Mouse (Mus musculus): Measurements from ENCODE around the gene Ptpro.

The Ptpro gene

GRCm38 (mm10) chr6:137365637-137366036, 113.5 kb downstream of the Ptpro start:
- in situ Hi-C loops (cut with MboI; ENCODE audit: low pct_unique_long_range_greater_than_20kb in 1 of 2, low sequenced_read_pairs in 2 of 2, unreplicated experiment in 1 of 2) = no loop called here

DNA sequence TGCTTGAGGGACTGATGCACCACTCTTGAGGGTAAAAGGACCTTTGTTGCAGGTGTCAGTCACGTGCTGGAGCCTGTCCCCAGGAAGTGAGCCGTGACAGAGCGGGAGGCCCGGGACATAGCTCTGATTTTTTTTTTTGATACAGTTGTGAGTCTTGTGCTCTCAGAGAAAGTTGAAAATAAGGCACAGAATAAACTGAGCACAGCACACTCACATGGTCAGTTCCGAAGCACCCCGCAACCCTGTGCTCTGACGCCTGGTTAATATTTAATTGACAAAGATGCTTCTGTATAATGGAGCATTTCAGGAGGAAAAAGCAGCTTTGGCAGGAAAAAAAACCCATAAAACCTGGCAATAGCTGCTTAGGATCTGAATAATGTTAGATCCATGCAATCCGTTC, 118.6 kb downstream of the Ptpro start:
- in situ Hi-C loops (cut with MboI; ENCODE audit: low pct_unique_long_range_greater_than_20kb in 1 of 2, low sequenced_read_pairs in 2 of 2, unreplicated experiment in 1 of 2) = no loop called here

GRCm38 (mm10) chr6:137371455-137371854, 119.3 kb downstream of the Ptpro start:
- in situ Hi-C loops (cut with MboI; ENCODE audit: low pct_unique_long_range_greater_than_20kb in 1 of 2, low sequenced_read_pairs in 2 of 2, unreplicated experiment in 1 of 2) = no loop called here

GRCm38 (mm10) chr6:137373920-137374319, 121.8 kb downstream of the Ptpro start:
- in situ Hi-C loops (cut with MboI; ENCODE audit: low pct_unique_long_range_greater_than_20kb in 1 of 2, low sequenced_read_pairs in 2 of 2, unreplicated experiment in 1 of 2) = no loop called here

DNA sequence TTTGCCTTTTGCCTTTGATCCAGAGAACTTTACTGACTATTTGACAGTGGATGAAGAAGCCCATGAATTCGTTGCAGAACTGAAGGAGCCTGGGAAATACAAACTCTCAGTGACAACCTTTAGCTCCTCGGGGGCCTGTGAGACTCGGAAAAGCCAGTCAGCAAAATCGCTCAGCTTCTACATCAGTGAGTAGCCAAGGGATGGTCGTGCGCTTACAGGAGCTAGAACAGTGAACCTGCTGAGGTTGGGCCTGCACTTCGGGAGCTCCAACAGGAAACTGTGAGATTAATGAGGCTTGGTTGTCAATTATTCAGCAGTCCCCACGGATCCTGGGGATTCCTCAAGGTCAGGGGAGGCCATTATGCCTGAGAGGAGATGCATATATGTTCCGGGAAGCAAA, 130.4 kb downstream of the Ptpro start:
- in situ Hi-C loops (cut with MboI; ENCODE audit: low pct_unique_long_range_greater_than_20kb in 1 of 2, low sequenced_read_pairs in 2 of 2, unreplicated experiment in 1 of 2) = no loop called here

DNA sequence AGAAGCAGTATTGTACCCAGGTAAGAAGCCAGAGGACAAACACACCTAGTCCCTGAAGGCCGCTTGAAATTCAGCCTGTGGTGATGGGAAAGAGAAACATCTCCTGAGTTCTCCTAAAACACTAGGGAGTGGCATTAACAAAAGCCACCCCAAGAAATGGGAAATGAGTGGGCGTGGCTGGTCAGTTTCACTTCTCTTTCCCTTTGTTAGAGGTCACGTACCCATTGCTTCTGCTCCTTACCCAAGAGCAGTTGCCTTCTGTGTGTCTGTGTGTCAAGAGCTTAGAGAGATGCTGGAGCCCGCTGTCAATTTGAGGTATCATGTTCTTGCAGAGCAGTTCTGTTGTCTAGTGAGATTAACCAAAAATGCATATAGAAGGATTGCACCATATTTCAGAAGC, 134.2 kb downstream of the Ptpro start:
- in situ Hi-C loops (cut with MboI; ENCODE audit: low pct_unique_long_range_greater_than_20kb in 1 of 2, low sequenced_read_pairs in 2 of 2, unreplicated experiment in 1 of 2) = no loop called here

GRCm38 (mm10) chr6:137386935-137387334, 134.8 kb downstream of the Ptpro start:
- in situ Hi-C loops (cut with MboI; ENCODE audit: low pct_unique_long_range_greater_than_20kb in 1 of 2, low sequenced_read_pairs in 2 of 2, unreplicated experiment in 1 of 2) = no loop called here

GRCm38 (mm10) chr6:137395075-137395474, 143.0 kb downstream of the Ptpro start:
- in situ Hi-C loops (cut with MboI; ENCODE audit: low pct_unique_long_range_greater_than_20kb in 1 of 2, low sequenced_read_pairs in 2 of 2, unreplicated experiment in 1 of 2) = no loop called here

GRCm38 (mm10) chr6:137396106-137396793, 144.1 kb downstream of the Ptpro start:
- in situ Hi-C loops (cut with MboI; ENCODE audit: low pct_unique_long_range_greater_than_20kb in 1 of 2, low sequenced_read_pairs in 2 of 2, unreplicated experiment in 1 of 2) = no loop called here

- in situ Hi-C loops (cut with MboI; ENCODE audit: low pct_unique_long_range_greater_than_20kb in 1 of 2, low sequenced_read_pairs in 2 of 2, unreplicated experiment in 1 of 2) = no loop called here
Measured at GRCm38 (mm10) chr6:137397358-137397757, 145.2 kb downstream of the Ptpro start.

DNA sequence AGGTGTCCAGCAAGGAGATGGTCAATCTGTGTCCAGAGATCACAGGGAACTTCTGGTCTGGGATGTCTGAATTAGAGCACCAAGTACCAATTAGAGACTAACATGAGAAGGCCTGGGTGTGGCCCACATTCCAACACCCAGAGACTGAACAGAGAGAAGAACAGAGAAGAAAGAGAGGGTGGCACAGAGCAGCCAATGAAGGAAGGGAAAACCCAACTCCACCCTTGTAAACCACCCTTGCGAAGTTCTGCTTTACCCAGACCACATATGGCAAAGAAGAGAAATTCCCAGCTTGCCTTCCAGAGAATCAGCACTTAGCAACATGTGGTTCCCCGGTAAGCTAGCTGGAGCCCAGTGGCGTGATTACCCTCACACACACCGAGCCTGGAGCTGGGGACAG, 152.1 kb downstream of the Ptpro start:
- in situ Hi-C loops (cut with MboI; ENCODE audit: low pct_unique_long_range_greater_than_20kb in 1 of 2, low sequenced_read_pairs in 2 of 2, unreplicated experiment in 1 of 2) = loop anchor here in 1 of 2 experiments (10.0 kb wide), 1 partner anchor 321 kb away; no protein-coding TSS in a partner anchor

- in situ Hi-C loops (cut with MboI; ENCODE audit: low pct_unique_long_range_greater_than_20kb in 1 of 2, low sequenced_read_pairs in 2 of 2, unreplicated experiment in 1 of 2) = loop anchor here in 1 of 2 experiments (10.0 kb wide), 1 partner anchor 319 kb away; no protein-coding TSS in a partner anchor
Measured at GRCm38 (mm10) chr6:137405690-137406089, 153.6 kb downstream of the Ptpro start.

GRCm38 (mm10) chr6:137410510-137410909, 158.4 kb downstream of the Ptpro start:
- in situ Hi-C loops (cut with MboI; ENCODE audit: low pct_unique_long_range_greater_than_20kb in 1 of 2, low sequenced_read_pairs in 2 of 2, unreplicated experiment in 1 of 2) = no loop called here

DNA sequence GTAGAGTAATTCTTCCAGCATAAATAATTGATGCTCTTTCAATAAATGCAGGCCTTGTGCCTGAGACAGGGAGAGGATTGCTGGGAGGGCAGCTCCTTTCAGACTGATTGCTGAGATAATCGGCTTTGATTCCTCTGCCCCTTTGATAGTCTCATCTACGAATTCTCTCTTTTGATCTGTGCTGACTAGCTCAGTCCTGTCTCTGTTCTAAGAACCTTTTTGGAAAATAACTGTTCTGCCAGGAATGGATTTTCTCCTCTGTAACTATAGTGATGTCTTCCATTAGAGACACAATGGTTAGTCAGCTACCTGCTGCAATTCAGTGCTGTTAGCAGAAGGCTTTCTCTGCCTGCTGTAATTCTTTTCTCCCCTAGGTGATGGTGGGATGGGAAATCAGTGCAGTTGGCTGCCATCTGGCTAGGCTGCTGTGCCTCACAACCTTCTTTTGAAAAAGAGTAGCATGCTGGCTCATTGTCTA, 159.8 kb downstream of the Ptpro start:
- in situ Hi-C loops (cut with MboI; ENCODE audit: low pct_unique_long_range_greater_than_20kb in 1 of 2, low sequenced_read_pairs in 2 of 2, unreplicated experiment in 1 of 2) = no loop called here

GRCm38 (mm10) chr6:137413045-137413444, 160.9 kb downstream of the Ptpro start:
- in situ Hi-C loops (cut with MboI; ENCODE audit: low pct_unique_long_range_greater_than_20kb in 1 of 2, low sequenced_read_pairs in 2 of 2, unreplicated experiment in 1 of 2) = no loop called here

DNA sequence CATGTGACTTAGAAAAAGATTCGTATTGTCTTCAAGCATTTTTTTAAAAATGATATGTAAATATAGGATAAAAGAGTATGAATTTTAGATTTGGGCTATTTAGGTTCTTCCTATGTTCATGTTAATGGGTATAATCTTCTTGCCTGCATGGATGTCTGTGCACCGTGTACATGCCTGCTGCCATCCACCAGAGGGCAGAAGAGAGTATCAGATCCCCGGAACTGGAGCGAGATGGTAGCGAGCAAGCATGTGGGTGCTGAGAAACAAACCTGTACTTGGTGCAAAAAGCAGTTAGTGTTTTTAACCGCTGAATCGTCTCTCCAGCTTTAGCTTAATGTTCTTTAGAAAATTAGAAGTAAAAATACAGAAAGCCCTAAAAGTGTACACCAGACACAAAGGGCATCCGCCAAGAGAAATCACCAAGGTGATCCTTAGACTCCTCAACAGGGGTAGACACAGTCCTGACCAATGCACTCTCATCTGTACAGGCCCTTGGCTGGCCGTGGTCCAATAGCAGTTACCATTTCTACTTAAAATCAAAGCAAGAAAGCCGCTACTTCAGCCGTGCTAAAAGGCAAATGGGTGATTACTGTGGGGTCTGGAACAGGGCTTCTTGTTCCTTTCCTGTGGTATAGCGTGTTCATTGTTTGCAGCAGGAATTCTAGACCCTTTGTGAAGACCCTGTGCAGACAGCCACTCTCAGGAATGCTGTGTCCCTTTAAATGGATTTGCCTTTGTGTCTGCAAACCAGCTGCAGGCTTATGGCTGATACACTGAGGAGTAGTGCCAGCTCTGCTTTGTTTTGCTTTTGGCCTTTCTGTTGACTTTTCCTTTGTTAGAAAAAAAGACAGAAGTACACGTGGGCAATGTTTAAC, 162.6 kb downstream of the Ptpro start:
- in situ Hi-C loops (cut with MboI; ENCODE audit: low pct_unique_long_range_greater_than_20kb in 1 of 2, low sequenced_read_pairs in 2 of 2, unreplicated experiment in 1 of 2) = no loop called here

DNA sequence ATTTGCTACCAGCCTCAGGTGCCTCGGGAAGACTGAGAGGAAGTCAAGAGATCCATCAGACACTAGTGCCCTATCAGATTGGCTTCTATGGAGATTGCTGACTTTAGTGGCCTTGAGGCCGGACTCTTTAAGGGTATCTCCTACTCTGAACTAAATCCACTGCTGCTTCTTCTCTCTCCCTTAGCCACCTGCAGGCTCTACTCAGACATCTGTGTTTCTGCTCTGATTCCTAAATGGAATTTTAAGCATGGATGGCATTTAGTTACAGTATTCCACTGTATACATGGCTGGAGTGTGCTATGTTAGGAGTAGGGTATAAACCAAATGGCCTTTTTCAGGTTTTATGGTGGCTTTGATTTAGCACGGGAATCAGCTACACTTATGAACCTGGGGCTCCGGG, 170.7 kb downstream of the Ptpro start:
- in situ Hi-C loops (cut with MboI; ENCODE audit: low pct_unique_long_range_greater_than_20kb in 1 of 2, low sequenced_read_pairs in 2 of 2, unreplicated experiment in 1 of 2) = no loop called here

GRCm38 (mm10) chr6:137423830-137424229, 171.7 kb downstream of the Ptpro start:
- in situ Hi-C loops (cut with MboI; ENCODE audit: low pct_unique_long_range_greater_than_20kb in 1 of 2, low sequenced_read_pairs in 2 of 2, unreplicated experiment in 1 of 2) = no loop called here
